Mouse (Mus musculus): Measurements from ENCODE around the gene Asphd1.

DNA sequence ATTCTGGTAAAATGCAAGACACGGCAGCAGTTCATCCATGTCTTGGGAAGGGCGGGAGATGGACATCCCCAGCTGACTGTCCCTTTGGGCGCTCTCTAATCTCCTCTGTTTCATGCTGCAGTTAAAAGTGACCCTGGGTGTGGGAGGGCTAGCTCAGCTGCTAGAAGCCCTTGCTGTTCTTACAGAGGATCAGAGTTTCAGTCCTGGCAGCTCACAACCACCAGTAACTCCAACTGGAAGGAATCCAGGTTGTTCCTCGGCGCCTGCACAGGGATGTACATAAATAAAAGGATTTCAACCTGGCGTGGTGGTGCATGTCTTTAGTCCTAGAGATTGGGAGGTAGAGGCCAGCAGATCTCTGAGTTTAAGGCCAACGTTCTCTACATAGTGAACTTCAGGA lies 33.7 kb upstream of the Asphd1 start:
- TF ChIP-seq CTCF (IDR thresholded peaks at IDR 0.05; ENCODE audit: borderline replicate concordance, control insufficient read depth, extremely low read depth, insufficient read depth, low read length, poor library complexity) = no peak
- no peak for TF ChIP-seq POLR2A (IDR thresholded peaks at IDR 0.05; ENCODE audit: control insufficient read depth, extremely low read depth, insufficient read depth, low read length, poor library complexity)
